Mouse (Mus musculus) CD4-positive naive resting alpha-beta T cell, adult 76 days (primary cell): Measurements from ENCODE around the gene Gm10800. TPM values are rescaled to one million over a fixed set of nuclear protein-coding genes. Genes with fewer than 3 reads are reported as not detected.

ENCODE experiments used
- total RNA-seq: library from RNA; stranded (reverse); gene quantifications from one replicate; pipeline ENCODE4 v1.2.4, GENCODE M21; 2023

Gm10800 gene
- total RNA-seq: 1.5 TPM

GRCm38 (mm10) chr2:98667201-98667600 lies at the start of gene Gm10800:
Gene Gm10800, minus strand, starts transcription at chr2:98667301.

DNA sequence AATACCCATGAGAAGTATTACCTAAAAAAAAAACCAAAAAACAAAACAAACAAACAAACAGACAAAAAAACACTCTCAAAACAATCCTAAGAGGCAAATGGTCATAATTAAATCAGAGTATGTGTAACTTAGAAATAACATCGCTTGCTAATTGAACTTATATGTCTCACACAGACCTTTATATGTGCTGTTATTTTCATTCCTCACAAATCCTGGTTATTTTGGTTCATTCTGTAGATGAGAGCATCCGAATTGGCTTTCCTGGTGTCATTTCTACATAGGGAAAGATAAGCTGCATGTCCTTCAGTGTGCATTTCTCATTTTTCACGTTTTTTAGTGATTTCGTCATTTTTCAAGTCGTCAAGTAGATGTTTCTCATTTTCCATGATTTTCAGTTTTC lies 5.2 kb downstream of the Gm10800 start, which contains the start of gene Gm10801:
Gene Gm10801, plus strand, starts transcription at position 301 of the 400 bp plus-strand sequence.

Other genes with a start within 250 kb of the Gm10800 start
- 1.9 TPM for gene Gm10801, start 5.1 kb downstream of the Gm10800 start, total RNA-seq